Mouse (Mus musculus) embryonic fibroblast, embryonic 13.5 days (primary cell): ENCODE measurements around the gene Rhob. TPM values are rescaled to one million over a fixed set of nuclear protein-coding genes. Genes with fewer than 3 reads are reported as not detected.

Experiments
- H3K27ac ChIP-seq: 2 replicates; pipeline ENCODE4 v1.5.1; 2012; ENCODE audit warnings: low read length, control low read depth, inconsistent platforms; ENCODE audit not compliant: insufficient read depth
- H3K4me1 ChIP-seq: 2 replicates; pipeline ENCODE4 v1.6.1; 2011; ENCODE audit warnings: low read length; ENCODE audit not compliant: control insufficient read depth, insufficient read depth
- H3K4me3 ChIP-seq: 2 replicates; pipeline ENCODE4 v1.5.1; 2011; ENCODE audit warnings: mild to moderate bottlenecking, control low read depth, low read length; ENCODE audit not compliant: insufficient read depth
- CTCF ChIP-seq: IDR thresholded peaks from 2 replicates; pipeline ENCODE4 v1.5.1; 2011; ENCODE audit warnings: mild to moderate bottlenecking, control low read depth, low read length, moderate library complexity, borderline replicate concordance; ENCODE audit not compliant: insufficient read depth
- POLR2A ChIP-seq: IDR thresholded peaks from 2 replicates; pipeline ENCODE4 v1.6.1; 2011; ENCODE audit warnings: low read depth, mild to moderate bottlenecking, control low read depth, low read length, moderate library complexity
- polyA plus RNA-seq: library from polyadenylated mRNA; stranded (reverse); fragments of >200 nt; gene quantifications from 2 replicates; pipeline ENCODE4 v1.2.4, GENCODE M21; 2011; ENCODE audit warnings: low read depth; ENCODE audit not compliant: missing spikeins, insufficient read length

The Rhob gene
- polyA plus RNA-seq: 89.8 and 121 TPM in 2 replicates

DNA sequence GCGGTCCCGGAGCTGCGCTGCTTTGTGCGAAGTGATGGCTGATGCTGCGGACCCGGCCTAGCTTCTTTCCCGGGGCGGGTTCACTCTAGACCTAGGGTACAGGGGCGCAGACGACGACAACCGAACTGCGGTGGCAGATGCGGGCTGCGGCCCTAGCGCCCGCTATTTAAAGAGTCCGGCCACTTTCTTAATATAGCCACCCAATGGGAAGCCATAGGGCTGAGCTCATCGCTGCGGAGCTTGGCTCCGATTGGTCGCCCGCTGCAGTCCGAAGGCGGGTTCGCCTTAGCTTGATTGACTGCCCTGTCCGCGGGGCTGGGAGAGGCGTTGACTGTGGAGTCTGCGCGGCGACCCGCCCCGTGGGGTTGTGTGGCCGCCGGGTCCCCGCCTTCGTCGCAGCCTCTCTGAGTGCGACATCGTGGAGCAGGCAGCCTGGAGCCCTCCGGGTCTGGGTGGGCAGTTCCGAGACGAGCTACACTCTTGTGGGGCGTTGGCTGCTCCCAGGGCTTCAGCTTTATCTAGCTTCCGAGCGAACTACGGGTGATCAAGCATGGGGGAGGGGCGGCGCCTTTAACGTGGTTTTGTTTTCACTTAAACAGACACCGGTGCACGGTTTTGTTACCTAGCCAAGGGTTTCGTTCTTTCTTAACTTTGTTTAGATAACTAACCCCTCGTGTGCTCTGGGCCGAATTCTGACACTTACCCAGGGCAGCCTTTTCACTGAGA, at the start of gene Rhob:
TSS of gene Rhob (minus strand) at position 139 of the 726 bp plus-strand sequence.
- TF ChIP-seq CTCF: no peak
- TF ChIP-seq POLR2A: peak; percentile 99
- H3K27ac ChIP-seq: peak within 1 kb of the TSS; percentile 84
- H3K4me3 ChIP-seq: peak within 1 kb of the TSS; percentile 60
- peaks cover 10% of the 10 kb centered on the region for H3K4me1 ChIP-seq

DNA sequence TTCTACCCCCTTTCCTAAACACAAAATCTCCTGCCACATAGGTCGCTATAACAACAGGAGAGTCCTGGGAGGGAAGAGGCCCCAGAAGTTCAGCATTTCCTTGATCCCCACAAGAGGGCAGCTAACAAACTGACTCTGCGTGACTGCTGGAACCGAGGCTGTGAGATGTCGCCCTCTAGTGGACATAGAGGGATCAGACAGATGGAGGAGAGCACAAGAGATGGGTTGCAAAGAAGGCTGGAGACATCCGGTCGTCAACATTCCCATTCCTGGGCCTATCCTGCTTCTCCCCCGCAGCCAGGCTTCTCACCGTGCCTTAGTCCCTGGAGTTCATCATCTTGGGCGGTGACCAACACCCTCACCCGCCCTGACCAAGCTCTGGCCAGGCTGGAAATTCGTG, 47.5 kb upstream of the Rhob start:
- no peak for TF ChIP-seq POLR2A
- peak; percentile 99 for TF ChIP-seq CTCF
- Histone ChIP-seq H3K4me3 (no peak overlapping the region), H3K4me1 (peaks cover 2% of the 10 kb centered on the region), H3K27ac (no peak overlapping the region)

DNA sequence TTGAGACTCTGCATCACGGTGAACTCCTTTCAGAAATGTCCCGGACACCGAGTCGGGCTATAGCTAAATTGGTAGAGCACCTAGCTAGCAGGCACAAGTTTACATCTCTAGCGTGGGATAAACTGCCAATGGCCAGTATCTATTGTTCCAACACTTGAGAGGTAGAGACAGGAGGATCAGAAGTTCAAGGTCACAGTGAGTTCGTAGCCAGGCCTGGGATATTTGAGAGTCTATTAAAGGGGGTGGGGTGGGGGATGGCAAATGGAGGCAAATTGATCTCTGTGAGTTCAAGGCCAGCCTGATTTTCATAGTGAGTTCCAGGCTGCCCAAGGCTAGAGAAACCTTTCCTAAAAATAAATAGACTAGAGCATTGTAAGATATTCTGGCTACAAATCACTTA, 47.0 kb upstream of the Rhob start:
- peaks cover 2% of the 10 kb centered on the region for H3K4me1 ChIP-seq
- no peak overlapping the region for H3K4me3 ChIP-seq
- TF ChIP-seq CTCF: no peak
- TF ChIP-seq POLR2A: no peak
- no peak overlapping the region for H3K27ac ChIP-seq

DNA sequence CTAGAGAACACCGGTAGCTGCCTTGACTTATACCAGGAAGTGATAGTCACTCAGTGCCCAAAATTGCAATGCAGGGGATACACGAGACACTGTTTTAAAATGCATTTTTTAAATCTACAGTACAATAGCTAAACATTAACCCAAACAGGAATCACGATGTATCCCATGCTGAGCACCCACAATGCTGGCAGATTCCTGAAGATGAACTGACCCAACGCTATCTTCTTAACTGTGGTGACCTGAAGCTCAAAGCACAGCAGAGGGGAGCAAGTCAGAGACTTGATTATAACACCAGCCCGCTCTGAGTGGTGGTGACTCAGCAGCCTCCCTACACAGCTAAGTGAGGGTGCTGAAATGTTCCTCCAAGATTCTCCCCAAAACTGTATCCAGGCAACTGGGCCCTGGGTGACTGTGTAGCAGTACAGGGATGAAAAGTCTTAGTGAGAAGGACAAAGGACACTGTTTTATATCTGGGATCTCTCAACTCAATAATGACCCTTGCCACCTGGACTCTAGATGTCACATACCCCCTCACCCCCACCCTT, 45.3 kb upstream of the Rhob start:
- Histone ChIP-seq H3K4me1 (peaks cover 2% of the 10 kb centered on the region), H3K4me3 (no peak overlapping the region), H3K27ac (no peak overlapping the region)
- TF ChIP-seq POLR2A (no peak), CTCF (no peak)

DNA sequence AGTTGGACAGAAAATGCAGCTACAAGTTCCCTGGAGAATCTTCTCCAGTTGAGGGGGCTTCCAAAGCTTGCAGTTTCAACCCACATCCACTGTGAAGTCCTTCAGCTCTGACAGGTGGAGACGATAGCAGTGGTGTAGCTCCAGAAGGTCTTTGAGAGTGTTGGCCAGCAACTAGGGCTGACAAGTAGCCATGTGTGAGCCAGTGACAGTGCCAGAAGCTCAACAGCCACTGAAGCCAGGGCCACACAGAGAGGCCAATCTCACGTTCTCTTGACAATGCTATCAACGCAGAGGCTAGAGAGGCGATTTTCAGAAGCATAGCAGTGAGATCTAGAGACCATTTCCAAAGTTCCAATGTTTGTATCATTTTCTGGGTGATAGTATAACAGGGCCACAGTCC, 42.6 kb upstream of the Rhob start:
- no peak for TF ChIP-seq POLR2A
- no peak for TF ChIP-seq CTCF
- Histone ChIP-seq H3K4me1 (no peaks in the 10 kb centered on the region), H3K27ac (no peak overlapping the region), H3K4me3 (no peak overlapping the region)

DNA sequence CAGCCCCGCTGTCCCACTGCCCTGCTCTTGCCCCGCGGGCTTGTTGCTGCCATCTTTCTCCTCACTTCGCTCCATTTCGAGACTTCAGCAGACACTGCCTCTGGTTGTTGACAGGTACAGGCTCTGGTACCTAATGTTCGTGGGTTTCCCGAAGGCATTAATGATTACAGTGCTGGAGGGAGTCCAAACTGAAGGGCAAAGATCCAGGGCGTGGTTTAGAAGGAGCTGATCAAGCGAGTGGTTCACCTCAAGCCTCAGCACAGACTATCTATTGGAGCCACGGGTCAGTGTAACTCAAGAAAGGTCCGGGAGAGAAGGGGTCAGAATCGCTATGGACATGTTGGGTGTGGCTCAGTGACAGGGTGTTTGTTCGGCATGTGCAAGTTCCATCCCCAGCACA, 39.7 kb upstream of the Rhob start:
- Histone ChIP-seq H3K27ac (no peak overlapping the region), H3K4me3 (no peak overlapping the region), H3K4me1 (no peaks in the 10 kb centered on the region)
- TF ChIP-seq POLR2A (no peak), CTCF (no peak)

DNA sequence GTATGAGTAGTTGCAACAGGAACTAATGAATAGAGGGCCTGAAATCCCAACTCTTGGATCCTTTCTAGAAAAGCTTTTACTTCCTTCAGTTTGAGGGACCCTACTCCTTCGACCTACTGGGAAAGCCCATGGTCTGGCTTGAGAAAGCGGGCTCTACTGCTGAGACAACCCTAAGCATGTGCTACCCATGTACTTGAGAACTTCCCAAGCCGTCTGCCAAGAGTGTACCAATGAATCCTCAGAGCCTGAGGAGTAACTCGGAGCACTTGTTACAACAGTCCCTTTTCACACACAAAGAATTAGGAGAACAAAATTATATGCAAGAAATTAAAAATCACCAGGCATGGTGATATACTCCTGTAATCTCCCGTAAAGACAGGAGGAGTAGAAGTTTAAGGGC, 37.5 kb upstream of the Rhob start:
- H3K4me1 ChIP-seq: no peaks in the 10 kb centered on the region
- TF ChIP-seq POLR2A: no peak
- TF ChIP-seq CTCF: no peak
- H3K4me3 ChIP-seq: no peak overlapping the region
- no peak overlapping the region for H3K27ac ChIP-seq

DNA sequence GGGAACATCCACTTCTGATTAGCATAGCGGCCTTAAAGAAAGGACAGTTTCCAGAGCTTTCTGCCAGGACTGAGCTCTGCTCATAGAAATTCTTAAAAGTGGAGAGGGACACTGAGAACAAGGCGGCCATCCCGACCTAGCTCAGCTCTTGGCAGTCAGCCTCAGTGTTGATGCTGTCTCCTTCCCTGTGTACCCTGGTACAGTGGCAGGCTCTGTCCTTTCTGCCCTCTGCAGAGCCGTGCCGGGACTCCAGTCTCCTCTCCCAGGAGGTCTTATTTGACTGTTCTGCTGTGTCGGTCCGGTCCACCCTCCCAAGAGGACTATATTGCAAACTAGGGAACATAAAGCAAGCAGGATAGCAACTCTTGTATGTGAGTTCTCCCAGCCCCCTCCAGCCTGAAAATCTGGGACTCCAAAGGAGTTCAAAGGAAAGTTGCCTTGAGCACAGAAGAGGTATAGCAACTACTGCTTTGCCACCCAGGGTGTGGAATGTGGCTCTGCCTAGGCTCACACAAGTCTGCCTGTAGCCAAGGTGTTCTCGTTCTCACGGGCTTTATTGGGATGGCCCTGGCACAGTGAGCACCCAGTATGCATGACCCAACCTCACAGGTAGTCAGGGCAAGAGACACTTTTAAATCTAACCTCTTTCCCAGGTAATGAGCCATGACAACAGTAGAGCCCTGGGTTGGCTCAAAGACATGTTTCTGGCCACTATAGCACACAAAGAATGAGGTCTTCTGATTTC, 36.6 kb upstream of the Rhob start:
- H3K4me3 ChIP-seq: no peak overlapping the region
- H3K4me1 ChIP-seq: no peaks in the 10 kb centered on the region
- H3K27ac ChIP-seq: no peak overlapping the region
- no peak for TF ChIP-seq CTCF

DNA sequence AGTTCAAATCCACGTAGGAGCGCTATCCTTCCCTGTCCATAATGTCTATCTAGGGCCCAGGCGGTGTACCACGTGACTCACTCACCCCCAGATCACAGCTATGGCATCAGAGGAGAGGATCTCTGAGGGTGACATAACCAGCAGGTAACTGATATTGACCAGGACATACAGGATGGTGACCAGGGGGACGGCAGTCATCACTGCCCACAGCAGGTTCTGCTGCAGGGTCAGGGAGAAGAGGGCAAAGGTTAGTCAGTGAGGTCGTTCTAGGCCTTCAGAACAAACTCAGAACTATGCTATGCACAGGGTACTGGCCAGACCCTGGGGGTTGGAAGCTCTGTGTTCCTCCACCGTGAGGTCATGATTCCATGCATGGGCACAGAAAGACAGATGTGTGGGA, 35.8 kb upstream of the Rhob start:
- Histone ChIP-seq H3K27ac (no peak overlapping the region), H3K4me1 (no peaks in the 10 kb centered on the region), H3K4me3 (no peak overlapping the region)
- TF ChIP-seq CTCF (no peak), POLR2A (no peak)

DNA sequence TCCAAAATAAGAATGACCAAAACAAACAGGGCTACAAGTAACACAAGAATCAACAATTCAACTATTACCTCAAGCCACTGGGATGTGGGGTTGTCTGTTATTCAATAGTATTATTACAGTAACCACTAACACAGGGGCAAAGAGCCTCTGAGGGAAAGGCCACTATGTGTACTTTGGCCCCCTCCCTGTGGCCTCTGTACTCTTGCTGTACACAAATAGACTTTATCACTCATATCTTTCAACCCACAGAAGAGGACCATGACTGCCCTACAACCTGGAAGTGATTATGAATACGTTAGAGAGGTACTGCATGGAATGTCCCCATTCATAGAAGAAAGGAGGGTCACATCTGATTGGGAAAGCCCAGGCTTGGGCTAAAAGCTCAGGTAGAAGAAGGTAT, 35.1 kb upstream of the Rhob start:
- no peaks in the 10 kb centered on the region for H3K4me1 ChIP-seq
- H3K27ac ChIP-seq: no peak overlapping the region
- no peak for TF ChIP-seq CTCF
- TF ChIP-seq POLR2A: no peak
- no peak overlapping the region for H3K4me3 ChIP-seq
